Mouse (Mus musculus) midbrain, embryonic 12.5 days (tissue): ENCODE data around the gene Rab20. TPM values are rescaled to one million over a fixed set of nuclear protein-coding genes. Genes with fewer than 3 reads are reported as not detected.
A peak's percentile ranks its signal among the peaks of the same experiment; 100 is the strongest.
"Not testable (repeated sequence)": the region's sequence is repeated elsewhere in the genome, so short reads cannot be mapped to it uniquely, and the experiment has no call there.

Experiments
- ATAC-seq: fragments of 200-750 bp; cut with Nextera tagmentation; 2 replicates; pipeline ENCODE4 v1.8.0; 2017; ENCODE audit warnings: low read depth, moderate TSS enrichment, moderate library complexity; ENCODE audit not compliant: low FRiP score
- H3K27ac ChIP-seq: fragments of 300-500 bp; sonication (generic); replicated peaks from 2 replicates; pipeline ENCODE4 v1.5.1; 2016; ENCODE audit warnings: mild to moderate bottlenecking
- H3K27me3 ChIP-seq: fragments of 300-500 bp; sonication (generic); 2 replicates; pipeline ENCODE4 v1.6.1; 2016; ENCODE audit warnings: mild to moderate bottlenecking
- H3K36me3 ChIP-seq: fragments of 300-500 bp; sonication (generic); 2 replicates; pipeline ENCODE4 v1.6.1; 2016
- H3K4me1 ChIP-seq: fragments of 300-500 bp; sonication (generic); 2 replicates; pipeline ENCODE4 v1.6.1; 2016
- H3K4me2 ChIP-seq: fragments of 300-500 bp; sonication (generic); replicated peaks from 2 replicates; pipeline ENCODE4 v1.6.1; 2016; ENCODE audit warnings: mild to moderate bottlenecking, moderate library complexity
- H3K4me3 ChIP-seq: fragments of 300-500 bp; sonication (generic); 2 replicates; pipeline ENCODE4 v1.5.1; 2016; ENCODE audit warnings: mild to moderate bottlenecking
- H3K9ac ChIP-seq: fragments of 300-500 bp; sonication (generic); replicated peaks from 2 replicates; pipeline ENCODE4 v1.6.1; 2016; ENCODE audit warnings: mild to moderate bottlenecking, moderate library complexity
- H3K9me3 ChIP-seq: fragments of 300-500 bp; sonication (generic); 2 replicates; pipeline ENCODE4 v1.6.1; 2016; ENCODE audit warnings: mild to moderate bottlenecking
- WGBS: fragments of 180-500 bp; shearing (Covaris S2); methylation state at CpG from one replicate; pipeline ENCODE4 v1.1.7; 2016; 5-methylcytosine and 5-hydroxymethylcytosine counted together
- polyA plus RNA-seq: library from polyadenylated mRNA; unstranded; fragments of >200 nt; fragmentation: Nextera tagmentation; extraction: Ambion mirVana; gene quantifications from 2 replicates; pipeline ENCODE4 v1.2.1, GENCODE M21; 2016

Rab20 gene
- polyA plus RNA-seq, 1 experiment from 2014 or later = 0.50 TPM

GRCm38 (mm10) chr8:11477178-11477553 is 1.3 kb downstream of the Rab20 start:
- Histone ChIP-seq H3K36me3 (no peaks in the 10 kb centered on the region), H3K9ac (no peak overlapping the region), H3K27ac (no peak overlapping the region), H3K9me3 (no peaks in the 10 kb centered on the region), H3K4me1 (peaks cover 21% of the 10 kb centered on the region), H3K4me2 (peak overlapping the region; percentile 25), H3K4me3 (peak overlapping the region; percentile 15), H3K27me3 (peaks cover 92% of the 10 kb centered on the region)
- 4% methylated on average over 9 of the region's 9 CpGs for WGBS
- no peak for ATAC-seq

- H3K9me3 ChIP-seq = no peaks in the 10 kb centered on the region
- H3K27ac ChIP-seq = no peak overlapping the region
- H3K9ac ChIP-seq = no peak overlapping the region
- H3K36me3 ChIP-seq = no peaks in the 10 kb centered on the region
- H3K4me1 ChIP-seq = peaks cover 21% of the 10 kb centered on the region
- ATAC-seq = no peak
- 6% methylated on average over 24 of the region's 24 CpGs for WGBS
- peak overlapping the region; percentile 15 for H3K4me3 ChIP-seq
- H3K4me2 ChIP-seq = peak overlapping the region; percentile 25
- peaks cover 85% of the 10 kb centered on the region for H3K27me3 ChIP-seq
These were observed 2.0 kb downstream of the Rab20 start for GRCm38 (mm10) chr8:11476338-11477177.

GRCm38 (mm10) chr8:11475876-11476275 is 2.6 kb downstream of the Rab20 start:
- no peak for ATAC-seq

GRCm38 (mm10) chr8:11475397-11475796 is 3.1 kb downstream of the Rab20 start:
- ATAC-seq = no peak
- WGBS = 9% methylated on average over 9 of the region's 10 CpGs
- Histone ChIP-seq H3K36me3 (no peaks in the 10 kb centered on the region), H3K27me3 (peaks cover 85% of the 10 kb centered on the region), H3K9ac (no peak overlapping the region), H3K9me3 (no peaks in the 10 kb centered on the region), H3K4me3 (no peak overlapping the region), H3K27ac (no peak overlapping the region), H3K4me2 (no peak overlapping the region), H3K4me1 (peaks cover 21% of the 10 kb centered on the region)

More at GRCm38 (mm10) chr8:11475876-11476275, 2.6 kb downstream of the Rab20 start:
- H3K4me1 ChIP-seq = peaks cover 21% of the 10 kb centered on the region
- peaks cover 85% of the 10 kb centered on the region for H3K27me3 ChIP-seq
- no peak overlapping the region for H3K9ac ChIP-seq
- no peak overlapping the region for H3K4me3 ChIP-seq
- no peaks in the 10 kb centered on the region for H3K36me3 ChIP-seq
- H3K9me3 ChIP-seq = no peaks in the 10 kb centered on the region
- no peak overlapping the region for H3K4me2 ChIP-seq
- no peak overlapping the region for H3K27ac ChIP-seq
- WGBS = 30% methylated on average over 2 of the region's 2 CpGs

GRCm38 (mm10) chr8:11473072-11473471 is 5.4 kb downstream of the Rab20 start:
- no peak for ATAC-seq
- H3K27ac ChIP-seq = no peak overlapping the region
- peaks cover 62% of the 10 kb centered on the region for H3K27me3 ChIP-seq
- H3K4me2 ChIP-seq = no peak overlapping the region
- no peaks in the 10 kb centered on the region for H3K36me3 ChIP-seq
- no peaks in the 10 kb centered on the region for H3K9me3 ChIP-seq
- no peak overlapping the region for H3K9ac ChIP-seq
- H3K4me1 ChIP-seq = peaks cover 14% of the 10 kb centered on the region
- 46% methylated on average over 4 of the region's 4 CpGs for WGBS
- H3K4me3 ChIP-seq = no peak overlapping the region

GRCm38 (mm10) chr8:11471309-11471708 is 7.2 kb downstream of the Rab20 start:
- Histone ChIP-seq H3K4me3 (no peak overlapping the region), H3K4me1 (peaks cover 1% of the 10 kb centered on the region; the same call in 1 of the 2 replicates), H3K9me3 (no peaks in the 10 kb centered on the region), H3K27ac (no peak overlapping the region), H3K27me3 (peaks cover 44% of the 10 kb centered on the region), H3K36me3 (no peaks in the 10 kb centered on the region), H3K4me2 (no peak overlapping the region), H3K9ac (no peak overlapping the region)
- 43% methylated on average over 8 of the region's 8 CpGs for WGBS
- no peak for ATAC-seq

GRCm38 (mm10) chr8:11470694-11471093 is 7.8 kb downstream of the Rab20 start:
- no peak for ATAC-seq
- Histone ChIP-seq H3K9me3 (no peaks in the 10 kb centered on the region), H3K27ac (no peak overlapping the region), H3K4me3 (no peak overlapping the region), H3K36me3 (no peaks in the 10 kb centered on the region), H3K4me1 (peaks cover 6% of the 10 kb centered on the region), H3K9ac (no peak overlapping the region), H3K27me3 (peaks cover 38% of the 10 kb centered on the region), H3K4me2 (no peak overlapping the region)
- 70% methylated on average over 7 of the region's 7 CpGs for WGBS

- H3K36me3 ChIP-seq = no peaks in the 10 kb centered on the region
- no peak overlapping the region for H3K4me2 ChIP-seq
- ATAC-seq = no peak
- peaks cover 22% of the 10 kb centered on the region for H3K27me3 ChIP-seq
- H3K9ac ChIP-seq = no peak overlapping the region
- no peak overlapping the region for H3K4me3 ChIP-seq
- peaks cover 8% of the 10 kb centered on the region for H3K4me1 ChIP-seq
- 12% methylated on average over 3 of the region's 3 CpGs for WGBS
- no peaks in the 10 kb centered on the region for H3K9me3 ChIP-seq
- H3K27ac ChIP-seq = no peak overlapping the region
These were observed 9.4 kb downstream of the Rab20 start for GRCm38 (mm10) chr8:11469095-11469494.

- H3K9ac ChIP-seq, H3K4me3 ChIP-seq, ATAC-seq, H3K27ac ChIP-seq, H3K36me3 ChIP-seq, H3K4me2 ChIP-seq, H3K9me3 ChIP-seq, H3K4me1 ChIP-seq, H3K27me3 ChIP-seq: not testable (repeated sequence)
- 71% methylated on average over 5 of the region's 5 CpGs for WGBS
These were observed 12.0 kb downstream of the Rab20 start for GRCm38 (mm10) chr8:11466528-11466927.

- Histone ChIP-seq H3K27me3 (0 out of 2 replicates have a peak, but pooled peaks cover 2% of the 10 kb centered on the region), H3K36me3 (no peaks in the 10 kb centered on the region), H3K27ac (no peak overlapping the region; the same call in 1 of the 2 replicates), H3K4me2 (no peak overlapping the region), H3K9ac (no peak overlapping the region), H3K4me3 (no peak overlapping the region), H3K4me1 (peaks cover 8% of the 10 kb centered on the region), H3K9me3 (no peaks in the 10 kb centered on the region)
- WGBS = 88% methylated on average over 4 of the region's 4 CpGs
- ATAC-seq = no peak
These were observed 12.9 kb downstream of the Rab20 start for GRCm38 (mm10) chr8:11465619-11466018.

GRCm38 (mm10) chr8:11464707-11464964 is 13.9 kb downstream of the Rab20 start:
- Histone ChIP-seq H3K27me3 (no peaks in the 10 kb centered on the region), H3K9me3 (0 out of 2 replicates have a peak, but pooled peaks cover 4% of the 10 kb centered on the region), H3K4me3 (no peak overlapping the region), H3K9ac (no peak overlapping the region), H3K36me3 (no peaks in the 10 kb centered on the region), H3K4me2 (no peak overlapping the region), H3K4me1 (peaks cover 8% of the 10 kb centered on the region), H3K27ac (no peak overlapping the region)
- WGBS = 92% methylated on average over 3 of the region's 3 CpGs
- no peak for ATAC-seq

GRCm38 (mm10) chr8:11463889-11464706 is 14.4 kb downstream of the Rab20 start:
- Histone ChIP-seq H3K27ac (no peak overlapping the region), H3K9ac (no peak overlapping the region), H3K4me1 (peaks cover 8% of the 10 kb centered on the region), H3K4me2 (no peak overlapping the region), H3K9me3 (0 out of 2 replicates have a peak, but pooled peaks cover 4% of the 10 kb centered on the region), H3K36me3 (no peaks in the 10 kb centered on the region), H3K4me3 (no peak overlapping the region), H3K27me3 (no peaks in the 10 kb centered on the region)
- ATAC-seq = no peak
- 83% methylated on average over 12 of the region's 12 CpGs for WGBS
